Mouse (Mus musculus) frontal cortex, adult 2 months (tissue): ENCODE results near the gene Itgb1bp1. TPM values are rescaled to one million over a fixed set of nuclear protein-coding genes. Genes with fewer than 3 reads are reported as not detected.

ENCODE experiments used
- DNase-seq, 2 experiments: peaks; one replicate each; pipeline ENCODE4 v3.0.0; 2022; ENCODE audit warnings: low spot score in 1 of 2; ENCODE audit errors: extremely low spot score in 1 of 2
- polyA plus RNA-seq: library from polyadenylated mRNA; depleted of rRNA; stranded (reverse); fragments of >200 nt; gene quantifications from 2 replicates; pipeline ENCODE4 v1.2.3, GENCODE M21; 2012

The Itgb1bp1 gene
- polyA plus RNA-seq, 1 experiment: 29.5 TPM

DNA sequence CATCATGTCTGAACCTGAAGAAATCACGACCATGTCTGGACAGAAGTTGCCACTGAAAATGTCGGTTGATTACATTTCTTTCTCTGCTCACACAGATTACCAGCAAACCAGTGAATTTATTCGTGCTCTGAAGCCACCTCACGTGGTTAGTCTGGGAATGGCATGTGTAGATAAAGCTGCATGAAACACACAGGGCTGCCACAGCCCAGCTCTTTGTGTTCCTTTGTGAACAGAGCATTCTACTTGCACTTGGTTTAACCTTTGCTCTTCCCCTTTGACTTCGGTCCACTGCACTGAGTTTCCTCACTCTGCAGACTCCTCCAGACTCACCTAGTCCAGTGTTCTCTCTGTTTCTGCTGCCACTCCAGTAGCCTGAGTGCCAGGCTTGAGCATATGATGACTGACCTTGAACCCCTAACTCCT is 16.3 kb upstream of the Itgb1bp1 start:
- DNase-seq: no peak

GRCm38 (mm10) chr12:21301932-21302331 is 15.8 kb upstream of the Itgb1bp1 start:
- no peak for DNase-seq

DNA sequence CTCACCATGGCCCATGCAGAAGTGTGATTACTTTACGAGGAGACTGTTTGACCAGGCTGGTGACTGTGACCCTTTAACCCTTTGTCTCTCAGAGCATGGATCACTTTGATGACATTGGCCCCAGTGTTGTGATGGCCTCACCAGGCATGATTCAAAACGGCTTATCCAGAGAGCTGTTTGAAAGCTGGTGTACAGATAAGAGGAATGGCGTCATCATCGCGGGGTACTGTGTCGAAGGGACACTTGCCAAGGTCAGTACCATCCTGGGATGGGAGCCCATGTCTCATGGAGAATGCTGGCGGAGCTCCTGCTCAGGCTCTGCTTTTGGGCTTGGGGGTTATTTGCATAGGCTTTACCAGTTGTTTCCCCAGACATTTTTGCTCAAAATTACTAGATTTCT is 15.2 kb upstream of the Itgb1bp1 start:
- DNase-seq: no peak

- no peak for DNase-seq
Observed at GRCm38 (mm10) chr12:21298856-21299255, 12.8 kb upstream of the Itgb1bp1 start.

GRCm38 (mm10) chr12:21289651-21290050 is 3.6 kb upstream of the Itgb1bp1 start:
- DNase-seq: no peak

DNA sequence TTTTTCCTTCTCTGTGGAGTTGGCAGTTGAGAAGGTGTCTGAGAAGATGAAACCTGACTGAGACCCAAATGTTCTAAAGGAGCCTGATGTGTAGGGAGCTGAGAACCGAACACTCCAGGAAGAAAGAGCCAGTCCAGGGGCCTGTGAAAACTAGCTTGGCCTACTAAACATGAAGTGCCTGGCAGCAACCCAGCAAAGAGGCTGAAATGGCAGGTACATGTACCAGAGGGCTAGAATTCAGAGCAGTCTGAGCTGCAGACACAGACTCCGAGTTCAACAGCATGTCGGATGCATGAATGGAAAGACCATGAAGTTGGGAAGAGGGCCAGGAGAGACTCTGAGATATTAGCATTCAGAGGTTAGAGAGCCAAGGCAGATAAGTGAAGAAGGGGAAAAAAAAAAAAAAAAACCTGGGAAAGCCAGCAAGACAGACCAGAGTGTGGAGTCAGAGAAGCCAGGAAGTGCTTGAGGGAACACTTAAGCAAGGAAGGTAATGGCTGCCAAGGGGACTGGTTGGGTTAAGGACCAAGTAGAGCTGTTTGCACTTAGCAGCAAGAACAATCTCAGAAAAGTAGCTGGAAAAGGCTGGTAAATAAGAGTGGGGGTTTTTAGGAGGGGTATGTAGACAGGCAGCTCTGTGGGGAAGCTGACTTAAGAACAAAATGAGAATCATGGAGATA is 2.8 kb upstream of the Itgb1bp1 start:
- DNase-seq: no peak

GRCm38 (mm10) chr12:21286712-21287650 is 897 bp upstream of the Itgb1bp1 start:
- peak; percentile 15 to 28 for DNase-seq

- DNase-seq: no peak
Observed at GRCm38 (mm10) chr12:21285508-21286242, 409 bp downstream of the Itgb1bp1 start.

DNA sequence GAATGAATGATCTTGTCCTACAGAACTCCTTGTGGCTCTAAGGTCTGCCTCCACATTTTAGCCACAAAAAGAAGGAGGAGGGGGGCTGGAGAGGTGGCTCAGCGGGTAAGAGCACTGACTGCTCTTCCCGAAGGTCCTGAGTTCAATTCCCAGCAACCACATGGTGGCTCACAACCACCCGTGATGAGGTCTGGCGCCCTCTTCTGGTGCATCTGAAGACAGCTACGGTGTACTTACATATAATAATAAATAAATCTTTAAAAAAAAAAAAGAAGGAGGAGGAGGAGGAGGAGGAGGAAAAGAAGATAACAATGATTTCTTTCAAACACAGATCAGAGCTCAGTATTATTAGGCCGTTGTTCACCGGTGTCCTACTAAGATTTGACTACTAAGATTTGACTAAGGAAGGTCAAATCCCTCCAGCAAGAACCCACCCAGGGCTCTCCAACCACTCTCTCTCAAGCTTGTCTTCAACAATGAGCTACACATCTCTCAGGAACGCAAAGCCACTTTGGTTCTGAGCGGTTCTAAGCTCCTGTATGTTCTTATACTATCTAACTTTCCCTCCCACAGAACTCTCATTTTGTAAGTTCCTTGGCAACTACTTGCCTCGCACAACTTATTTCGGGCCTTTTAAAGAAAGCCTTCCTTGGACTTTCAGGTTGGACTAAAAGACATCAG is 1.2 kb downstream of the Itgb1bp1 start, which contains the start of gene Cpsf3:
Cpsf3 (plus strand) TSS at position 631 of the 681 bp plus-strand sequence.
- DNase-seq: no peak

GRCm38 (mm10) chr12:21277352-21277864 is 8.7 kb downstream of the Itgb1bp1 start:
- DNase-seq: no peak

DNA sequence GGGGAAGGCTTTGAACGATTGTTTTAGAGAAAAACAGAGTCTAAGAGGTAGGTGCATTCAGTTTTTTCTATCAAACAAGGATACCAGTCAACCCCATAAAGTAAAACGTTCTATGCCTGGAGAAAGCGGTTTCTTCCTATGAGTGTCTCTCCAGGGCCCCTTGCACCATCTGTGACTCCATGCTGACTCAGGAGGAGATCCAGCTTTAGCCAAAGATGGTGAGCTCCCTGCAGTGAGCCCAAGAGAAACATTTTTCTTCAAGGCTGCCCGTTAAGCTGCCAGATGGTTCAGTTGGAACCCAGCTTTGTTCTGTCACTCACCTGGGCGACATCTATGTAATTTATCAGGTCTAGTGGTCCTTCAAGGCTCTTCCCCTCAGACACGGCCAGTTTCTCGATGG is 11.6 kb downstream of the Itgb1bp1 start:
- DNase-seq: no peak

GRCm38 (mm10) chr12:21268083-21268616 is 17.9 kb downstream of the Itgb1bp1 start:
- DNase-seq: no peak

DNA sequence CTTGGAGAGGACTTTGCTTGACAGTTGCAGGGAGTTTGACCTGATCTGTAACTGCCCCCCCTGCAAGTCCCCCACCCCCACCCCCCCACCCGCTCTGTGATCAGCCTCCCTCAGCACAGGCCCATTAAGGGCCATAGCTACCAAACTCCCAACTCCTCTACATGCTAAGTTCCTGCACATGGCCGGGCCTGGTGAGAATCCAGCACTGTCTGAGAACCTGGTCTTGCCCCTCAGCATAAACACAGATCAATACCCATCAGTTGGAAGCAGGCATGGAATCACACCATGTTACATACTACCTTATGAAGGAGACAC is 19.3 kb downstream of the Itgb1bp1 start:
- DNase-seq: no peak

GRCm38 (mm10) chr12:21265946-21266783 is 19.9 kb downstream of the Itgb1bp1 start:
- peak; percentile 53 to 80 for DNase-seq

DNA sequence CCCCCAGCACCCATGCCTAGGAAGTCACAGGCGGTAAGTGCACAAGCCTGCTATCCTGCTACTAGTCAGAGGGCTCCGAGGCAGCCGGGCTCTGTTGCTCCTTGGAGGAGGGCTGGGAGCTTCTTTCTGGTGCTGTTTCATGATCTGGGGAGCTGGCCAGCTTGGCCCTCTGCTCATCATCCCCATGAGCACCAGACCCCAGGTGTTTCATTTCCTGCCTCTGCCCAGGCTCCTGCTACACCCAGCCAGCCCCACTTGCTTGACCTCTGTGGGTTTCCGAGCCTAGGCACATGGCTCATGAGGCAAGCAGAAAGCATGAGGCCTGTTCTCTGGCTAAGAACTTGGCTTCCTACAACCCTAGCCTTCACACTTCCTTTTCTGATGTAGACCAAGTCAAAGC is 20.6 kb downstream of the Itgb1bp1 start:
- no peak for DNase-seq

- DNase-seq: no peak
Observed at GRCm38 (mm10) chr12:21264970-21265369, 21.1 kb downstream of the Itgb1bp1 start.

DNA sequence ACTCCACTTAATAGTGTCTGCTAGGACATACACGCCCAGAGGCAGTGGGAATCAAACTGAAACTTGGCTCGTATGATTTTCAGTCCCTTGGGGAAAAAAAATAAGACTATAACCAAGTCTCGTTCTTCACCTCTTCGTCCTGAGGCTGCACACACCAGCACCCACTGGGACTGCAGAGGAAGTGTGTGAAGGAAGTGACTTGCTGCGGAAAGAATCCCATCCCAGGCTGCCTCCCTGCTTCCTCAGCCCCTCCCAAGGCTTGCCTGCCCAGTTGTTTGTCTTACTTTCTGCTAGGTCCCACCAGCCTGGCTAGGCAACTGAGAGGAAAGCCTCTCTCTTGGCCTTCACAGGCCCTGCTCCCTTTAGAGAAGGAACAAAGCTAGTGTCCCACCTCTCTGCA is 21.8 kb downstream of the Itgb1bp1 start:
- DNase-seq: no peak

- DNase-seq: peak in 1 of 2 experiments; percentile 46
Observed at GRCm38 (mm10) chr12:21263256-21263655, 22.8 kb downstream of the Itgb1bp1 start.

GRCm38 (mm10) chr12:21261521-21261920 is 24.6 kb downstream of the Itgb1bp1 start:
- DNase-seq: no peak
